Mouse (Mus musculus) ES-E14 (cell line): Measurements from ENCODE around the gene Slc38a5. TPM values are rescaled to one million over a fixed set of nuclear protein-coding genes. Genes with fewer than 3 reads are reported as not detected.

Source experiments
- DNase-seq: peaks from one replicate; pipeline ENCODE4 v3.0.0-alpha.2; 2013; ENCODE audit warnings: low read depth, low spot score
- H3K27ac ChIP-seq: 2 replicates; pipeline ENCODE4 v1.5.1; 2012; ENCODE audit warnings: low read depth, mild to moderate bottlenecking, low read length, moderate library complexity, mixed read lengths; ENCODE audit not compliant: poor library complexity, insufficient read depth, severe bottlenecking
- H3K36me3 ChIP-seq: 2 replicates; pipeline ENCODE4 v1.6.1; 2012; ENCODE audit warnings: mild to moderate bottlenecking, low read length, moderate library complexity, mixed read lengths; ENCODE audit not compliant: control insufficient read depth, poor library complexity, insufficient read depth, severe bottlenecking
- H3K4me1 ChIP-seq, 2 experiments: fragments of 150-350 bp in 1 of 2; sonication (generic) in 1 of 2; 2 replicates each; pipeline ENCODE4 v1.6.1; 2012; ENCODE audit warnings: low read length in 2 of 2, mild to moderate bottlenecking in 1 of 2, mixed read lengths in 1 of 2; ENCODE audit not compliant: control insufficient read depth in 2 of 2, insufficient read depth in 2 of 2, poor library complexity in 1 of 2
- H3K4me3 ChIP-seq, 2 experiments: fragments of 150-350 bp in 1 of 2; sonication (generic) in 1 of 2; 2 replicates each; pipeline ENCODE4 v1.5.1; 2012; ENCODE audit warnings: low read length in 2 of 2, low read depth in 1 of 2, mild to moderate bottlenecking in 1 of 2, mixed read lengths in 1 of 2; ENCODE audit not compliant: insufficient read depth in 1 of 2, poor library complexity in 1 of 2, severe bottlenecking in 1 of 2
- H3K9ac ChIP-seq: 2 replicates; pipeline ENCODE4 v1.6.1; 2012; ENCODE audit warnings: low read depth, mild to moderate bottlenecking, low read length, mixed read lengths; ENCODE audit not compliant: poor library complexity, insufficient read depth, severe bottlenecking
- H3K9me3 ChIP-seq: fragments of 150-350 bp; sonication (generic); 2 replicates; pipeline ENCODE4 v1.6.1; 2012; ENCODE audit warnings: low read depth, mild to moderate bottlenecking, low read length; ENCODE audit not compliant: control insufficient read depth, insufficient read depth
- CHD2 ChIP-seq: IDR thresholded peaks from 2 replicates; pipeline ENCODE4 v1.6.1; 2014; ENCODE audit warnings: mild to moderate bottlenecking, low read depth, low read length, inconsistent platforms
- HCFC1 ChIP-seq: IDR thresholded peaks from 2 replicates; pipeline ENCODE4 v1.6.1; 2012; ENCODE audit warnings: low read length, inconsistent platforms, borderline replicate concordance; ENCODE audit not compliant: insufficient read depth
- MAFK ChIP-seq: IDR thresholded peaks from 2 replicates; pipeline ENCODE4 v1.6.1; 2014; ENCODE audit warnings: mild to moderate bottlenecking, low read depth, low read length, inconsistent platforms; ENCODE audit not compliant: insufficient read depth
- ZC3H11A ChIP-seq: IDR thresholded peaks from 2 replicates; pipeline ENCODE4 v1.6.1; 2012; ENCODE audit warnings: low read depth, mild to moderate bottlenecking, inconsistent platforms, low read length, borderline replicate concordance
- ZNF384 ChIP-seq: IDR thresholded peaks from 2 replicates; pipeline ENCODE4 v1.6.1; 2012; ENCODE audit warnings: low read depth, low read length, inconsistent platforms
- in situ Hi-C, 2 experiments: fragments of 600-800 bp; cut with MboI; formaldehyde crosslinking; loops; one replicate each; pipeline ENCODE4 v1.15.1; 2025; ENCODE audit warnings: low sequenced_read_pairs in 2 of 2, inconsistent platforms in 1 of 2; ENCODE audit not compliant: unreplicated experiment in 2 of 2
- total RNA-seq: library from RNA; depleted of rRNA; stranded (reverse); fragments of 300-350 nt; gene quantifications from 2 replicates; pipeline ENCODE4 v1.2.3, GENCODE M21; 2012

Slc38a5 gene
- total RNA-seq, 1 experiment: 3.6 TPM

DNA sequence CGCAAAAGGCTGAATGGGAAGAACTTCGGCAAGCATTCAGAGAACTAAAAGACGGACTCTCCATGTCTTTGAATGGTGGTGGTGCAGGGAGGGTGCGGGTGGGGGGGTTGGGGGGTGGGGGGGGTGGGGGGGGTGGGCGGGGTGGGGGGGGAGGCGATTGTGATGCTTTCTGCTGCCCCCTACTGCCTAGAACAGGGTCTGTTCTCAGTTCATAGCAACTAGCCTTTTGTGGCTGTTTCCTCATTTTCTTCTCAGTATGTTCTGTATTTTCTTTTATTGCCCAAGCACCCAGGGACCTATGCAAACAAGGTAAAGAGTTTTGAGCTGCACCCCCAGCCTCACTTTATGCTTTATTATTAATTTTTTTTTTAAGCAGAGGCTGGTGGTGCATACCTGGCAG lies 15.1 kb upstream of the Slc38a5 start:
- no peak for DNase-seq
- Histone ChIP-seq H3K9ac (no peak overlapping the region; the same call in 1 of the 2 replicates), H3K27ac (no peak overlapping the region), H3K4me3 (no peak overlapping the region), H3K9me3 (no peaks in the 10 kb centered on the region), H3K4me1 (peaks cover 1 to 7% of the 10 kb centered on the region in 2 experiments; a peak in 1 of 4 replicates), H3K36me3 (no peaks in the 10 kb centered on the region)
- in situ Hi-C loops: no loop called here
- TF ChIP-seq ZNF384: no peak
- TF ChIP-seq MAFK: no peak
- no peak for TF ChIP-seq CHD2
- TF ChIP-seq HCFC1: no peak
- TF ChIP-seq ZC3H11A: no peak

DNA sequence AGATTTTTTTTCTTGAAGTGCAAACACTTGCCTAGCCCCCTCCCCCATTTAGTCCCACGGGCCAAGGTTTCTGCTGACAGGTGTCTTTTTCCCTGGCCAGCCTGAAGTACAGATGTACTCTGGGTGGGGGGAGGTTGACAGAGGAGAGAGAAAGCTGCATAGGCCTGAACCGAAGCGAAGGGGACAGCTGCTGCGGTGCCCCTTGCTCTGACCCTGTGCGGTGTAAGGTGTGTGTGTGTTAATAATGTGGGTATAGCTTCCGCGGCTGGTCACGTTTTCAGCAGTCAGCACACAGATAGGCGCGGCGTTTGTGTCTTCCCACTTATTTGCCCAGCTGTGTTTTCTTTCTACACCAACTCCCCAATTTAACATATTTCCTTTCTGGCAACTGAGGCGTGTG lies 11.5 kb upstream of the Slc38a5 start:
- no peak overlapping the region for H3K27ac ChIP-seq
- no peaks in the 10 kb centered on the region for H3K9me3 ChIP-seq
- in situ Hi-C loops: no loop called here
- DNase-seq: no peak
- H3K9ac ChIP-seq: no peak overlapping the region
- H3K4me1 ChIP-seq: peaks cover 1 to 7% of the 10 kb centered on the region in 2 experiments; a peak in 1 of 4 replicates
- no peak overlapping the region for H3K4me3 ChIP-seq
- TF ChIP-seq ZNF384 (no peak), MAFK (no peak), ZC3H11A (no peak), CHD2 (no peak), HCFC1 (no peak)
- H3K36me3 ChIP-seq: no peaks in the 10 kb centered on the region

DNA sequence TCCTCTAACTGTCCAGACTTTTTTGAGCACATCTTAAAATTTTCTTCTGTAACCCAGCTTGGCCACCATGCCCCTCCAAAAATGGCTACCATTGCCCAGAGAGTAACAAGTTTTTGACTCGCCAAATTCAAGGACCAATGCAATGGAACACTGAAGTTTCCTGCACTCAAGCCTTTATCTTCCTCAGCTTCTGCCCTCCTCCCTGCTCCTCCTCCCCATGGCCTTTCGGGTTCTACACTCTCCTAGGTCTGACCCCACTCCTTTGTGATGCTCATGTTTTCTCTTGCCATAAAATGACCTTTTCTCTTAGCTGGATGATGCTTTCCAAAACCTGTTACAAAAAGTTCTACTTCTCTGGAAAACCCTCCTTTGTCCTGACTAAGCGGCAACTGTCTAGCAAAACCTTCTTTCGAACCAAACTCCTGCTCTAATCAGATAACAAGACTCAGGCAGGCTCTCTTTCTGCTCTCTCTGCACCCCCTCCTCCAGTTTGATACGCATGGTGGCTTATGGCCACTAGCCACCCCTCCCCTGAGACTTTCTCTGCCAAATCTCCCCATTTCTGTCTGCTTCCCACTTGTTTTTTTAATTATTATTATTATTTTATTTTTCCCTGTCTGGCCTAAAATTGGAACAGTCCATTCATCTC lies 7.7 kb upstream of the Slc38a5 start:
- no peaks in the 10 kb centered on the region for H3K9me3 ChIP-seq
- TF ChIP-seq ZC3H11A: no peak
- TF ChIP-seq HCFC1: no peak
- TF ChIP-seq CHD2: no peak
- TF ChIP-seq ZNF384: no peak
- TF ChIP-seq MAFK: no peak
- no peak for DNase-seq

DNA sequence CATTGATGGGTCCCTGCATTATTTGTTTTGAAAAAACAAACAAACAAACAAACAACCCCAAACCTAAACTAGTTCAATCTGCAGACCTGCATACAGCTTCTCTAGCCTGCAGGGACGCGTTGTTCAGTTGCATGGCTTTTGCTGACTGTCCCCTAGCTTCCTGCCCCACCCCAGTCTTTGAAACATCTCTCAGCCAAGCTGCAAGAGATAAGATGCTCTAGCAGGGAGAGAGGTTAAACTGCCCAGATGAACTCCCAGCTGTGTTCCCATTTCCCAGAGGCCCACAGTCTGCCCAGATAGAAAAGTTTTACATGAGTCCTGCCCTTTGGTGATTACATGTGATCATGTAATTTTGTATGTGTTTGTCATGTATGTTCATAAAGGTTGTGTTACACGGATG lies 6.7 kb upstream of the Slc38a5 start:
- no peak overlapping the region for H3K9ac ChIP-seq
- H3K27ac ChIP-seq: no peak overlapping the region
- no peaks in the 10 kb centered on the region for H3K9me3 ChIP-seq
- DNase-seq: no peak
- TF ChIP-seq MAFK: no peak
- TF ChIP-seq ZNF384: no peak
- TF ChIP-seq ZC3H11A: no peak
- no peak for TF ChIP-seq CHD2
- TF ChIP-seq HCFC1: no peak
- H3K4me1 ChIP-seq: 0 out of 4 replicates have a peak, but pooled peaks cover 0 to 2% of the 10 kb centered on the region in 2 experiments
- H3K36me3 ChIP-seq: no peaks in the 10 kb centered on the region
- in situ Hi-C loops: no loop called here
- no peak overlapping the region for H3K4me3 ChIP-seq

More for the DNA sequence above, 7.7 kb upstream of the Slc38a5 start:
- peaks cover 0 to 5% of the 10 kb centered on the region in 2 experiments; a peak in 1 of 4 replicates for H3K4me1 ChIP-seq
- in situ Hi-C loops: no loop called here
- no peak overlapping the region for H3K4me3 ChIP-seq
- no peak overlapping the region for H3K27ac ChIP-seq
- H3K9ac ChIP-seq: no peak overlapping the region
- H3K36me3 ChIP-seq: no peaks in the 10 kb centered on the region

DNA sequence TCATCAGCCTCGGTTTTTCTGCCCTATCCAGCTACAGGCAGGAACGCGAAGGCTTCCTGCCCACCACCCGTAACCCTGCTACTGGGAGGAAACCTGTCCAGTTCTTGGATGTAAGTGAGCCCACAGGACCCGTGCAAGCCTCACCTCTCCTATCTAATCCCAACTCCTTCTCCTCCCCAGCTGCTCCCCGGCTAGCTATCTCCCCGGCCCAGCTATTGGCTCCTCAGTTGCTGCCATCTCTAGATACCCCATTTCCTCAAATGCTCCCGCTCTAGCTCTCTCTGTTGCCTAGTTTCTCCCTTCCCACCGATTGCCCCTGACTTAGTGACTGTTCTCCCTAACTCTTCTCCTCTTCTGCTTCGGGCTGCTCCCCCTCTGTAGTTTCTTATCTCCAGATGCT lies 1.1 kb downstream of the Slc38a5 start:
- in situ Hi-C loops: no loop called here
- no peak for DNase-seq

More for the DNA sequence above, 1.1 kb downstream of the Slc38a5 start:
- H3K36me3 ChIP-seq: no peaks in the 10 kb centered on the region
- H3K4me1 ChIP-seq: no peaks in the 10 kb centered on the region
- no peak overlapping the region for H3K9ac ChIP-seq
- H3K27ac ChIP-seq: no peak overlapping the region
- H3K4me3 ChIP-seq: no peak overlapping the region
- TF ChIP-seq MAFK: no peak
- TF ChIP-seq ZC3H11A: no peak
- no peak for TF ChIP-seq ZNF384
- TF ChIP-seq HCFC1: no peak
- TF ChIP-seq CHD2: no peak
- no peaks in the 10 kb centered on the region for H3K9me3 ChIP-seq
